Mouse (Mus musculus) midbrain, embryonic 16.5 days (tissue): Measurements from ENCODE around the gene Cntd1. TPM values are rescaled to one million over a fixed set of nuclear protein-coding genes. Genes with fewer than 3 reads are reported as not detected.
"Not testable (repeated sequence)": the region's sequence is repeated elsewhere in the genome, so short reads cannot be mapped to it uniquely, and the experiment has no call there.

ENCODE experiments used
- ATAC-seq: fragments of 200-750 bp; cut with Nextera tagmentation; 2 replicates; pipeline ENCODE4 v1.8.0; 2017; ENCODE audit warnings: moderate TSS enrichment
- H3K27ac ChIP-seq: fragments of 300-500 bp; sonication (generic); 2 replicates; pipeline ENCODE4 v1.5.1; 2014; ENCODE audit warnings: mild to moderate bottlenecking, low read length, mixed read lengths
- H3K27me3 ChIP-seq: fragments of 300-500 bp; sonication (generic); 2 replicates; pipeline ENCODE4 v1.6.1; 2014; ENCODE audit warnings: low read depth, low read length, mixed read lengths; ENCODE audit not compliant: control insufficient read depth, insufficient read depth
- H3K36me3 ChIP-seq: fragments of 300-500 bp; sonication (generic); 2 replicates; pipeline ENCODE4 v1.6.1; 2014; ENCODE audit warnings: mild to moderate bottlenecking, low read length, moderate library complexity, mixed read lengths; ENCODE audit not compliant: control insufficient read depth, insufficient read depth
- H3K4me1 ChIP-seq: fragments of 300-500 bp; sonication (generic); 2 replicates; pipeline ENCODE4 v1.6.1; 2014; ENCODE audit warnings: mild to moderate bottlenecking, low read length, mixed read lengths; ENCODE audit not compliant: control insufficient read depth, insufficient read depth
- H3K4me2 ChIP-seq: fragments of 300-500 bp; sonication (generic); 2 replicates; pipeline ENCODE4 v1.6.1; 2014; ENCODE audit warnings: mild to moderate bottlenecking, low read length, mixed read lengths
- H3K4me3 ChIP-seq: fragments of 300-500 bp; sonication (generic); 2 replicates; pipeline ENCODE4 v1.5.1; 2014; ENCODE audit warnings: low read depth, mild to moderate bottlenecking, low read length, moderate library complexity, mixed read lengths
- H3K9ac ChIP-seq: fragments of 300-500 bp; sonication (generic); 2 replicates; pipeline ENCODE4 v1.6.1; 2014; ENCODE audit warnings: low read depth, low read length, mixed read lengths
- H3K9me3 ChIP-seq: fragments of 300-500 bp; sonication (generic); replicated peaks from 2 replicates; pipeline ENCODE4 v1.6.1; 2014; ENCODE audit warnings: mild to moderate bottlenecking, low read length, mixed read lengths; ENCODE audit not compliant: control insufficient read depth, poor library complexity, severe bottlenecking
- WGBS: fragments of 180-500 bp; shearing (Covaris S2); extraction: QIAGEN DNeasy Blood & Tissue Kit; methylation state at CpG from one replicate; pipeline ENCODE4 v1.1.7; 2014; 5-methylcytosine and 5-hydroxymethylcytosine counted together
- polyA plus RNA-seq: library from polyadenylated mRNA; unstranded; fragments of >200 nt; fragmentation: Nextera tagmentation; extraction: Ambion mirVana; gene quantifications from 2 replicates; pipeline ENCODE4 v1.2.1, GENCODE M21; 2015

Gene Cntd1
- polyA plus RNA-seq, 1 experiment from 2014 or later = 0.80 TPM

- Histone ChIP-seq H3K27ac (peak within 1 kb of the TSS; percentile 88), H3K36me3 (peaks cover 13% of the 10 kb centered on the region), H3K4me3 (peak within 1 kb of the TSS; percentile 83), H3K4me2 (peak within 1 kb of the TSS; percentile 96), H3K9ac (peak within 1 kb of the TSS; percentile 88), H3K27me3 (no peaks in the 10 kb centered on the region), H3K9me3 (no peaks in the 10 kb centered on the region), H3K4me1 (peaks cover 16% of the 10 kb centered on the region)
- under 1% methylated on average over 61 of the region's 62 CpGs for WGBS
- peak; percentile 95 for ATAC-seq
These were observed 37.1 kb downstream of the Cntd1 start, which contains the start of gene Psme3 for GRCm38 (mm10) chr11:101315665-101316500. Gene Psme3 (plus strand): TSS chr11:101316213.

DNA sequence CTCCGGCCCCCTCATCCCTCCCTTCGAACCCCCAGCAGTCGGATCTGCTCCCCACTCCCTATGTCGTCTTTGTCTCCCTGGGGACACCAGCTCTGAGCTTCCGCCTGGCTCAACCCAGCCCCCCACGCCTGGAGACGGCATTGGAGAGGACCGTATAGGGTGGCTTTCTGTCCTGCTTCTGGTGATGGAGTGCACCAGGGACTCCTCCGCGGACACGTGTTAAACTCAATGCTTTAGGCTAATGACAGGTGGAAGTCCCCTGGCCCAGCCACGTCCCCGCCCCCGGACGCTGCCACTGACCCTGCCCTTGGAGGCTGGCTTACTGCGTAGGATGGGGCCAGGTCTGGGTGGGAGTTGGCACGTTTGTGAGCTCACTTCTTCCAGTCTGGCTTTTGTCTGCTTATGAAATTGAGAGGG is 37.7 kb downstream of the Cntd1 start:
- ATAC-seq = peak; percentile 77
- Histone ChIP-seq H3K36me3 (peaks cover 13% of the 10 kb centered on the region), H3K4me1 (peaks cover 16% of the 10 kb centered on the region), H3K27ac (peak overlapping the region; percentile 88), H3K27me3 (no peaks in the 10 kb centered on the region), H3K9ac (peak overlapping the region; percentile 88), H3K9me3 (no peaks in the 10 kb centered on the region), H3K4me2 (peak overlapping the region; percentile 96), H3K4me3 (peak overlapping the region; percentile 83)
- under 1% methylated on average over 17 of the region's 17 CpGs for WGBS

DNA sequence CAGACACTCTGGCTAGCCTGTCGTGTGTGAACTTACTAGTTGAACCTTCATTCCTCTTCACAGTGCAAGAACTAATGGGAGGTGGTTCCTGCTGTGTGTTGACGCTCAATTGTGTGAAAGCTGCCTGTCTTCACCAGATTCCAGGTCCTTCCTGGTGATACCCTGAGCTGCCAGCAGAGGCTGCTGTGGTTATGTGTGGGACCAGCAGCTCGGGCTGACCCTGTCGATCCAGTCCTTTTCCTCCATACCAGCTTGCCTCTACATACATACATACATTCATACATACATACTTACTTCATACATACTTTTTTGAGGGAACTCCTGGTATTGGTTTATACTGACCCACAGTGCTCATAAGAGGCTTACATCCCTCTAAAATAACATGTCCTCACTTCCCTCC is 44.8 kb downstream of the Cntd1 start:
- Histone ChIP-seq H3K27me3 (no peaks in the 10 kb centered on the region), H3K27ac (no peak overlapping the region), H3K9me3 (no peaks in the 10 kb centered on the region), H3K9ac (no peak overlapping the region), H3K36me3 (peaks cover 35% of the 10 kb centered on the region), H3K4me2 (no peak overlapping the region), H3K4me3 (no peak overlapping the region), H3K4me1 (no peaks in the 10 kb centered on the region)
- WGBS = 9% methylated on average over 4 of the region's 4 CpGs
- no peak for ATAC-seq

- Histone ChIP-seq H3K36me3 (peaks cover 31% of the 10 kb centered on the region), H3K27me3 (no peaks in the 10 kb centered on the region), H3K9me3 (no peaks in the 10 kb centered on the region), H3K4me2 (no peak within 1 kb of the TSS), H3K27ac (no peak within 1 kb of the TSS), H3K4me1 (no peaks in the 10 kb centered on the region), H3K9ac (no peak within 1 kb of the TSS), H3K4me3 (no peak within 1 kb of the TSS)
- 98% methylated on average over 5 of the region's 5 CpGs for WGBS
- ATAC-seq = no peak
These were observed 46.0 kb downstream of the Cntd1 start, which contains the start of gene Aoc2 for GRCm38 (mm10) chr11:101324763-101325162. Gene Aoc2 (plus strand): TSS chr11:101325063.

- H3K27ac ChIP-seq, H3K4me2 ChIP-seq, H3K9me3 ChIP-seq, H3K4me3 ChIP-seq, H3K9ac ChIP-seq, H3K4me1 ChIP-seq, ATAC-seq, H3K27me3 ChIP-seq: not testable (repeated sequence)
- H3K36me3 ChIP-seq = peaks cover 27% of the 10 kb centered on the region
- 94% methylated on average over 11 of the region's 11 CpGs for WGBS
These were observed 46.4 kb downstream of the Cntd1 start for GRCm38 (mm10) chr11:101325201-101325600.

- H3K4me1 ChIP-seq = no peaks in the 10 kb centered on the region
- WGBS = 89% methylated on average over 11 of the region's 11 CpGs
- no peak overlapping the region for H3K4me2 ChIP-seq
- no peaks in the 10 kb centered on the region for H3K27me3 ChIP-seq
- no peak for ATAC-seq
- peaks cover 22% of the 10 kb centered on the region for H3K36me3 ChIP-seq
- no peak overlapping the region for H3K27ac ChIP-seq
- H3K4me3 ChIP-seq = no peak overlapping the region
- H3K9me3 ChIP-seq = no peaks in the 10 kb centered on the region
- H3K9ac ChIP-seq = no peak overlapping the region
These were observed 47.3 kb downstream of the Cntd1 start for GRCm38 (mm10) chr11:101326147-101326546.

DNA sequence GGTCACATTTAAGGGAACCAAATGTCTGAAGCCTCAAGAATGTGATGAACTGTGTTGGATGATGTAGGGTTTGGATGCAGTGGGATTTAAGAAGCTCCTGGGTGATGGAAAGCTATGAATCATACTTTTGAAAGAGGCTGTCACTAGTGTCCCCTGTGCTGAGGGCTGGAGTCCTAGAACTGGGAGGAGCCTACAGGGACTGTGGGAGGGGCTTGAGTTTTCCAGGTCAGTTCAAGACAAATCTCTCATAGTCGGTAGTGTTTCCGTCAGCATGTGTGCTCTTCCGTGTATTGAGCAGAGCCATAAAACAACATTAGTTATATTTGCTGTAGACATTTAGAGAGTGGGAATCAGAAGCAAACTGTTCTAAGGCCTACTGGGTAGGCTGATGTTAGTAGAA is 48.5 kb downstream of the Cntd1 start:
- H3K9me3 ChIP-seq = no peaks in the 10 kb centered on the region
- no peak overlapping the region for H3K27ac ChIP-seq
- no peaks in the 10 kb centered on the region for H3K27me3 ChIP-seq
- no peak overlapping the region for H3K4me3 ChIP-seq
- ATAC-seq = no peak
- 68% methylated on average over 3 of the region's 3 CpGs for WGBS
- H3K36me3 ChIP-seq = peaks cover 16% of the 10 kb centered on the region
- H3K4me2 ChIP-seq = no peak overlapping the region
- H3K9ac ChIP-seq = no peak overlapping the region
- no peaks in the 10 kb centered on the region for H3K4me1 ChIP-seq

GRCm38 (mm10) chr11:101328941-101329635 is 50.3 kb downstream of the Cntd1 start:
- H3K9me3 ChIP-seq = no peaks in the 10 kb centered on the region
- peaks cover 12% of the 10 kb centered on the region for H3K36me3 ChIP-seq
- H3K4me2 ChIP-seq = no peak overlapping the region
- no peak overlapping the region for H3K4me3 ChIP-seq
- no peak overlapping the region for H3K9ac ChIP-seq
- H3K27ac ChIP-seq = no peak overlapping the region
- ATAC-seq = no peak
- H3K27me3 ChIP-seq = no peaks in the 10 kb centered on the region
- 77% methylated on average over 6 of the region's 6 CpGs for WGBS
- no peaks in the 10 kb centered on the region for H3K4me1 ChIP-seq

GRCm38 (mm10) chr11:101330371-101330924 is 51.6 kb downstream of the Cntd1 start, which contains the start of gene Aoc3:
Gene Aoc3 (plus strand): TSS chr11:101330605.
- WGBS = 72% methylated on average over 7 of the region's 7 CpGs
- Histone ChIP-seq H3K9me3 (no peaks in the 10 kb centered on the region), H3K27ac (no peak within 1 kb of the TSS), H3K27me3 (no peaks in the 10 kb centered on the region), H3K9ac (no peak within 1 kb of the TSS), H3K4me3 (no peak within 1 kb of the TSS), H3K36me3 (peaks cover 4% of the 10 kb centered on the region; the same call in 1 of the 2 replicates), H3K4me2 (no peak within 1 kb of the TSS), H3K4me1 (no peaks in the 10 kb centered on the region)
- ATAC-seq = no peak
